Mouse (Mus musculus) heart, postnatal 14 days (tissue): Measurements from ENCODE around the gene Olfr1225. TPM values are rescaled to one million over a fixed set of nuclear protein-coding genes. Genes with fewer than 3 reads are reported as not detected.
"Not testable (repeated sequence)": the region's sequence is repeated elsewhere in the genome, so short reads cannot be mapped to it uniquely, and the experiment has no call there.

Experiments used
- DNase-seq, 2 experiments: peaks; one replicate each; pipeline ENCODE4 v3.0.0; 2021 to 2022
- intact Hi-C: fragments of 180-260 bp; cut with DNase I; formaldehyde crosslinking; loops from one replicate; pipeline ENCODE4 v1.15.1; 2025
- long read RNA-seq, 2 experiments: library from polyadenylated mRNA; stranded (forward); transcript quantifications; one replicate each; pipeline ENCODE4 v2.0.0; 2021
- total RNA-seq, 2 experiments: library from RNA; stranded (reverse); gene quantifications; 2 replicates each; pipeline ENCODE4 v1.2.3; 2021

Gene Olfr1225
- not detected for total RNA-seq
- long read RNA-seq, experiment 1 = 0 reads
- long read RNA-seq, experiment 2 = 0 reads

DNA sequence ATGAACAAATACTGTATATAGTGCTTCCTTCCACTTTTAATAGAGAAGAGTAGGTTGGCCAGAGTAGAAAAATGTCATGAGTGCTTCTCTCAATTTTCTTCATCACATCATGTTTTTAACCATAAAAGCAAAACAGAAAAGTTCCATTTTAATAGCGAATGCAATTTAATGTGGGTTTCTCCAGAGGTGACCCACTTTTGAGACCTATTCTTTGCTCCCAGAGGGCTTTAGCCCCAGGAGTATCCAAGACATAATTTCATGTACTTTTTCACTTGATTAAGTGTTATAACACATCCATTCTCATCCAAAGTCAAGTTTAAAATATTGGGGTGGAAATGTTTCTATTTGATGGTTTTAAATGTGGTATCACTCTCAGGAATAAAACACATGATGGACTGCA, at the start of gene Olfr1225:
TSS of gene Olfr1225 (minus strand) at position 101 of the 400 bp plus-strand sequence.
- no peak for DNase-seq
- intact Hi-C loops = no loop called here

DNA sequence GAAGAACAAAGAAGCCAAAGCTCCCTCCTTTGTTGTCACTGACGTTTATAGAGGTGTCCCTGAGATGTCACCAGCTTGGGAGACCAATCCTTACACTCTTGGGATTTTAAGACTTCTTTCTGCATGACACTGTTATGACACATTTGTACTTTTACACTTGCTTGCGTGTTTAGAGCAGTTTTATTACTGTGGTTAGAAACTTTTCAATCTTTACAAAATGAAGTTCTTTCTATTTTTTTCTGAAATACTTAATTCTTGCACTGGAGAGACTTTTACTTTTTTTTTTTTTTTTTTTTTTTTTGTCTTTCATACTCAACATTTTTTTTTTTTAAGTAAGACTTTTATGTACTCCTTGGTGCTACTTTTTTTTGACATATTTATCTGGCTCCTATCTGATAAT, 25.5 kb upstream of the Olfr1225 start, which contains the start of gene Olfr1226:
TSS of gene Olfr1226 (minus strand) at position 101 of the 400 bp plus-strand sequence.
- DNase-seq = no peak
- intact Hi-C loops = no loop called here

DNA sequence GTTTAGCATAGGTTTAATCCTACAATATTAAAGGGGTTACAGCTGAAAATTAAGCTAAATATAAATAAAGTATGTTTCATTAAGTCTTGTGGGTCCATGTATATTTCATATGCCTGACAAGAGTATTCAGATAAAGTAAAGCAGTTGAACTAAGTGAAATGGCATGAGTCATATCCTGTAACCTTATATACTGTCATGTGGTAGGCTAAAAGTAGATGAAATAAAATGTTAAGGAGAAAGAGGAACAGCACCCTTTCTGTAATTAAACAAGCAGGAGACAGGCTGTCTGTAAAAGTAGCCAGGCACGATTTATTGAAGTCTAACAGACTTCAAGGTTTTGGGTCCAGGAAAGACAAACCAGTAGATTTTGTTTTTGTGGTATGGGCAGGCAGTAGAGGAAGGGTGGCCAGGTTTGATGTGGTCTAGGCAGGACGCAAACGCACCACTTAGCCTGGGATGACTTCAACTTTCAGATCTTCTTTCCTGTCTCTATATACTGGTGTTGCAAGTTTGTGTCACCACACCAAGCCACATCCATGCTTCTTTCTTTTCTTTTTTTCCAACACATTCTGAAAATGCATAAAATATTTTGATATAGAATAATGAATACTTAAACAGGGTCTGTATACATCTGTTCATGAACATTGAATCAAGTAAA, 22.0 kb upstream of the Olfr1225 start:
- intact Hi-C loops = no loop called here
- no peak for DNase-seq

DNA sequence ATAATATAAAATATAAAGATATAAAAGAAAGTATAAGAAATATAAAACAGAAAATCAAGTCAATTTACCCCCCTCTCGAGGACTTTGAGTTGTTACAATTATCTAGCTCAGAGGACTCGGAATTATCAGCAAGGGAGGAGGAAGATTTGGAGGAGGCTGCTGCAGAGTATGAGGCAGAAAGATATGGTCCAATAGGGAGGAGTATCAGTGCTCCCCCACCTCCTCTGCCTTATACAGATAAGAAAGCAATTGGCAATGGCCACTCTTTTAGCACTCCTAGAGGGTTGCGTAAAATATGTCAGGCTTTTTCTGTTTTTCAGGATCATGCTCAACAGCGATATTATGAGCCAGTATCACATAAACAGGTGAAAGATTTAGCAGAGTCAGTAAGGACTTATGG, 9.8 kb downstream of the Olfr1225 start:
- intact Hi-C loops, DNase-seq: not testable (repeated sequence)

DNA sequence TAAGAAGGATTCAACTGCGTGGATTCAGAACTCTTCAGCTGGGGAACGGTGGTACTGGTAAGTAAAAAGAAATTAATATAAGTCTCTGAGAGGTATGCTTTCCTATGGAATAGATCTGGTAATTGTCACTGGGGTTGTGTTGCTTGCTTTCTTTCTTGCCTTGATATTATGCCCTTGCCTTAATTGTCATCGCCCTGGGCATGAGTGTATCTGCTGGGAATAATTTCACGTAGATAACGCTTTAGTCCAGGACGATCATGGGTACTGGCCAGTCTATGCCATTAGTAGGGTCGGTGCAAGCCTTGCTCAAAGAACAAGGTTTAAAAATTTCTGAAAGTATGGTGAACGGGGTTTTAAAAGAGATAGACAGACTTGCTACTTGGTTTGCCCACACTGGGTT, 10.5 kb downstream of the Olfr1225 start, which contains the start of gene Olfr1224-ps1:
TSS of gene Olfr1224-ps1 (minus strand) at position 101 of the 400 bp plus-strand sequence.
- DNase-seq, intact Hi-C loops: not testable (repeated sequence)

DNA sequence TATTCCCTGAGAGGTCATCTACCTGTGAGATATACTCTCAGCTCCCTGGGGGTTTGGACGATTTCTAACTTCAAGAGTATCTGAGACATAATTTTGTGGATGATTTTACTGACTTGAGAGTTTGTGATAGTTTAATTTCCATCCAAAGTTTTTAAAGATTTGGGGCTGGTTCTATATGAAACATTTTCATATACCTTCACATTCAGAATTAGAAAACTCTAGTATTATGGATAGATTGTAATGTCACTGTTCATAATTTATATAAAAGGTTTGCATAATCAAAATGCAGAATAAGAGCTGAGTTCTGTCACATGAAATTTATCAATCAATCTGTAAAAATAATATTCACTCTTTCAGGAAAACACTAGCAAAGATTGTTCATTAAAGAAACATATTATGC, 23.0 kb downstream of the Olfr1225 start, which contains the start of gene Olfr1223:
TSS of gene Olfr1223 (minus strand) at position 101 of the 400 bp plus-strand sequence.
- DNase-seq = no peak
- intact Hi-C loops = no loop called here

DNA sequence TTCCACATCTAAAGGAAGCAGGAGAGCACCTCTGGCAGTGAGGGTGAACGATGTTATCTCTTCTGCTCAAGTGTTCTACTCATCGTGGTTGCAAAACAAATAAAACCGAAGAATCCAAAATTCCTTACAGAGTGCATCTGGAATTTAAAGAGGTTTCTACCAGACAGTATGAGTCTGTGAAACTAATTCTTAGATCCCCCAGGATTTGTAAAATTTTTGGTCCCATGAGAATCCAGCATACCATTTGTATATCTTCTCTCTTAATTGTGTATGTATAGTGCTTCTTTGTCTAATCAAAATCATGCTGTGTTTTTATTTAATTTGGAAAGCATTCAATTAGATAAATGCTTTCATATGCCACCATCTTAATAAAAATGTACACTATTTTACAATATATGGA, 41.5 kb downstream of the Olfr1225 start, which contains the start of gene Olfr1222:
TSS of gene Olfr1222 (minus strand) at position 101 of the 400 bp plus-strand sequence.
- DNase-seq = no peak
- intact Hi-C loops = no loop called here

Other genes with a start within 250 kb of the Olfr1225 start
- gene Olfr1211, start 236.6 kb downstream of the Olfr1225 start, total RNA-seq = not detected
- gene Olfr1212, start 220.7 kb downstream of the Olfr1225 start, total RNA-seq = not detected
- not detected for gene Gm13762, start 194.4 kb downstream of the Olfr1225 start, total RNA-seq
- not detected for gene Olfr1214, start 182.0 kb downstream of the Olfr1225 start, total RNA-seq
- gene Olfr1215, start 167.7 kb downstream of the Olfr1225 start, total RNA-seq = not detected
- gene Olfr1216, start 156.3 kb downstream of the Olfr1225 start, total RNA-seq = not detected
- not detected for gene Olfr1217, start 142.6 kb downstream of the Olfr1225 start, total RNA-seq
- gene Olfr1218, start 113.5 kb downstream of the Olfr1225 start, total RNA-seq = not detected
- not detected for gene Olfr1219, start 91.2 kb downstream of the Olfr1225 start, total RNA-seq
- gene Olfr1220, start 67.8 kb downstream of the Olfr1225 start, total RNA-seq = not detected
- not detected for gene Olfr1221, start 57.4 kb downstream of the Olfr1225 start, total RNA-seq
- gene Olfr1222, start 41.6 kb downstream of the Olfr1225 start, total RNA-seq = not detected
- gene Olfr1223, start 23.1 kb downstream of the Olfr1225 start, total RNA-seq = not detected
- gene Olfr1224-ps1, start 10.6 kb downstream of the Olfr1225 start, total RNA-seq = not detected
- not detected for gene Olfr1226, start 25.4 kb upstream of the Olfr1225 start, total RNA-seq
- gene Olfr1228, start 79.4 kb upstream of the Olfr1225 start, total RNA-seq = not detected
- gene Olfr1229, start 113.3 kb upstream of the Olfr1225 start, total RNA-seq = not detected
- gene Olfr1230, start 122.6 kb upstream of the Olfr1225 start, total RNA-seq = not detected
- not detected for gene Olfr1231, start 132.4 kb upstream of the Olfr1225 start, total RNA-seq
- not detected for gene Olfr1232, start 155.0 kb upstream of the Olfr1225 start, total RNA-seq
- gene Olfr1233, start 167.7 kb upstream of the Olfr1225 start, total RNA-seq = not detected
- not detected for gene Olfr1234, start 190.2 kb upstream of the Olfr1225 start, total RNA-seq
- not detected for gene Olfr1238, start 235.0 kb upstream of the Olfr1225 start, total RNA-seq
- not detected for gene Olfr1239, start 245.7 kb upstream of the Olfr1225 start, total RNA-seq